Comparison of ENCODE assay signal across 10 mouse cellular contexts in the genomic region with DNA sequence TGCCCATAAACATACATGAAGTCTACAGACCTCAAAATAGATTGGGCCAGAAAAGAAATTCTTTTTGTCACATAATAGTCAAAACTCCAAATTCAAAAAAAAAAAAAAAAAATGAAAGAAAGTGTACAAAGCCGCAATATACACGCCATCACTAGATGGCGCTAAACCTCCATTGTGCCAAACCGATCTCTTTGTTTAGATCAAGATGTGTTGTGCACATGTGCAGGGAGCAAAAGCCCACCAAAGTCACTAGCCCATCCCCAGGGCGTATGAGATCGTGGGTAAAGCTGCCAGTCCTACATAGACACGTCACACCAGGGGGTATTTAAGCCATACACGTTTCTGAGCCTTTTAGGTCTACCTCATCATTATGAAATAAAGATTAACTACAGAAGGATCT. TPM values are rescaled to one million over a fixed set of nuclear protein-coding genes. Genes with fewer than 3 reads are reported as not detected.
A peak's percentile ranks its signal among the peaks of the same experiment; 100 is the strongest.
DNase-seq lines count a peak whose midpoint lies in the region; ATAC-seq and TF ChIP-seq lines count a peak whose summit lies in the region.
"Had no signal": no experiment of that assay in that cellular context is flagged by ENCODE, and none has a peak within 500 bp of the region (broad histone marks: within the 10 kb centered on the region; RNA-seq: fewer than 3 reads in every experiment).

No protein-coding gene starts in this region.

- no peak overlapping the region for H3K27ac ChIP-seq in left cerebral cortex, adult 2 months
- H3K27ac ChIP-seq in embryonic facial prominence, embryonic 11.5 days (replicated peaks; ENCODE audit: low read depth, low read length), result no peak overlapping the region

- H3K9me3 ChIP-seq in embryonic facial prominence, embryonic 11.5 days (replicated peaks; ENCODE audit: control insufficient read depth, low read length), result no peaks in the 10 kb centered on the region

- H3K27me3 ChIP-seq in embryonic facial prominence, embryonic 11.5 days (ENCODE audit: control insufficient read depth, insufficient read depth, low read length), result no peaks in the 10 kb centered on the region

- DNase-seq in cerebellum, postnatal 14 days, result peak; percentile 4 to 38
- DNase-seq in cerebellum, adult 11-12 months, result no peak
- no peak for DNase-seq in left cerebral cortex, adult 2 months (ENCODE audit: extremely low spot score in 1 of 2, low spot score in 2 of 2)
- DNase-seq in left cerebral cortex, postnatal 36 days (ENCODE audit: low spot score in 2 of 2), result no peak
- peak; percentile 11 for DNase-seq in CD4-positive helper T cell, adult 2 months (ENCODE audit: low read depth, low spot score)
- DNase-seq in embryonic facial prominence, embryonic 11.5 days (ENCODE audit: low spot score), result peak; percentile 45
- no peak for DNase-seq in ovary, postnatal 10 days (ENCODE audit: low spot score)
- no peak for DNase-seq in spleen, adult 12 weeks (ENCODE audit: low spot score)
- DNase-seq: cerebellum, adult 8-10 months; layer of hippocampus, postnatal 36 days had no signal

- H3K36me3 ChIP-seq in embryonic facial prominence, embryonic 11.5 days (replicated peaks; ENCODE audit: control insufficient read depth, insufficient read depth, low read depth, low read length), result no peaks in the 10 kb centered on the region

- H3K4me2 ChIP-seq in embryonic facial prominence, embryonic 11.5 days (ENCODE audit: low read depth, low read length), result no peak overlapping the region

- TF ChIP-seq CTCF in left cerebral cortex, adult 2 months (IDR thresholded peaks at IDR 0.05), result peak; percentile 46

- 48% methylated on average over 8 of the region's 8 CpGs for WGBS in embryonic facial prominence, embryonic 11.5 days

- no peak overlapping the region for H3K4me3 ChIP-seq in left cerebral cortex, adult 2 months
- no peak overlapping the region for H3K4me3 ChIP-seq in embryonic facial prominence, embryonic 11.5 days (ENCODE audit: low read depth, low read length)

- no peak overlapping the region for H3K9ac ChIP-seq in embryonic facial prominence, embryonic 11.5 days (replicated peaks; ENCODE audit: low read length)

- intact Hi-C loops in left cerebral cortex, adult 2 months (cut with DNase I), result no loop called here
- intact Hi-C loops in left cerebral cortex, postnatal 36 days (cut with DNase I), result no loop called here

- ATAC-seq in embryonic facial prominence, embryonic 11.5 days (replicated peaks; ENCODE audit: insufficient number of reproducible peaks, low FRiP score, low TSS enrichment, low read depth), result no peak

- H3K4me1 ChIP-seq in embryonic facial prominence, embryonic 11.5 days (ENCODE audit: control insufficient read depth, insufficient read depth, low read length), result no peaks in the 10 kb centered on the region

RNA-seq across cellular contexts. Expression of a gene that starts 24.2 kb away (rescaled TPM):
- total RNA-seq in left cerebral cortex, adult 2 months (2021), result not detected
- total RNA-seq in left cerebral cortex, postnatal 36 days (2021), result not detected
- not detected in 2 replicates for polyA plus RNA-seq in embryonic facial prominence, embryonic 11.5 days (2014; fragmentation: Nextera tagmentation; extraction: Ambion mirVana)
- total RNA-seq: layer of hippocampus, postnatal 36 days had no signal

RNA-seq across cellular contexts. Expression of a gene that starts 53.7 kb away (rescaled TPM):
- total RNA-seq in left cerebral cortex, adult 2 months (2021), result not detected
- not detected for total RNA-seq in left cerebral cortex, postnatal 36 days (2021)
- not detected in 2 replicates for polyA plus RNA-seq in embryonic facial prominence, embryonic 11.5 days (2014; fragmentation: Nextera tagmentation; extraction: Ambion mirVana)
- total RNA-seq: layer of hippocampus, postnatal 36 days had no signal

RNA-seq across cellular contexts. Expression of a gene that starts 56.7 kb away (rescaled TPM):
- not detected for total RNA-seq in left cerebral cortex, adult 2 months (2021)
- total RNA-seq in left cerebral cortex, postnatal 36 days (2021), result not detected
- polyA plus RNA-seq in embryonic facial prominence, embryonic 11.5 days (2014; fragmentation: Nextera tagmentation; extraction: Ambion mirVana), result not detected in 2 replicates
- total RNA-seq: layer of hippocampus, postnatal 36 days had no signal

Comparison
In these comparisons a context has a peak if more than half of its experiments do, and no peak if none do; other contexts are left out.
1. DNase-seq: peak in cerebellum, postnatal 14 days (2 of 2), CD4-positive helper T cell, adult 2 months (single experiment) and embryonic facial prominence, embryonic 11.5 days (single experiment); none in cerebellum, adult 11-12 months (single experiment), left cerebral cortex, adult 2 months (0 of 2), left cerebral cortex, postnatal 36 days (0 of 2), ovary, postnatal 10 days (single experiment) and spleen, adult 12 weeks (single experiment).